Mouse (Mus musculus): Measurements from ENCODE around the gene Map1lc3a. TPM values are rescaled to one million over a fixed set of nuclear protein-coding genes. Genes with fewer than 3 reads are reported as not detected.
A peak's percentile ranks its signal among the peaks of the same experiment; 100 is the strongest.

The Map1lc3a gene
- 0.37 and 1.2 TPM in 2 replicates for total RNA-seq (2017)

DNA sequence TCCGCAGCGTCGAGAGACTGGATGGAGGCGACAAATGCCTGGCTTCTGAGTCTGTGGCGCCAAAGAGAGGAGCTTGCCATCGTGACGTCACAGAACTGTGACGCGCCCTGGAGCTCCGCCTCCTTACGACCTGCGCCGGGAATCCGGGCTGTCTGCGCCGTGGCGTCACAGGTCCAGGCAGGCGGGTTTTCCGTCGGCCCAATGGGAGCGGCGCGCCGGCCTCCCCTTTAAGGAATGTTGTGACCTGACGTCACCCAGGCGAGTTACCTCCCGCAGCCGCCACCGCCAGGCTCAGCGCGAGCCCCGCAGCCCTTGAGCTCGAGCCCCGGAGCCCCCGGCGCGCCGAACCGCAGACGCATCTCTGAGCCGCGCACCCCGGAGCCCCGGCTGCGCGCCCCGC, at the start of gene Map1lc3a:
Gene Map1lc3a (plus strand): TSS at position 103 of the 400 bp plus-strand sequence.
- ATAC-seq (replicated peaks; ENCODE audit: low read depth, poor library complexity, severe bottlenecking), result peak; percentile 91

- peak; percentile 72 for ATAC-seq (replicated peaks; ENCODE audit: low read depth, poor library complexity, severe bottlenecking)
Measured at GRCm38 (mm10) chr2:155235746-155236361, 40.2 kb upstream of the Map1lc3a start.

- peak; percentile 98 for ATAC-seq (replicated peaks; ENCODE audit: low read depth, poor library complexity, severe bottlenecking)
Measured at GRCm38 (mm10) chr2:155236362-155236992, 39.6 kb upstream of the Map1lc3a start, which contains the start of gene Dynlrb1. Dynlrb1 (plus strand) TSS chr2:155236533.

- ATAC-seq (replicated peaks; ENCODE audit: low read depth, poor library complexity, severe bottlenecking), result no peak
Measured at GRCm38 (mm10) chr2:155237276-155237675, 38.8 kb upstream of the Map1lc3a start.

GRCm38 (mm10) chr2:155240915-155241314, 35.2 kb upstream of the Map1lc3a start:
- no peak for ATAC-seq (replicated peaks; ENCODE audit: low read depth, poor library complexity, severe bottlenecking)

DNA sequence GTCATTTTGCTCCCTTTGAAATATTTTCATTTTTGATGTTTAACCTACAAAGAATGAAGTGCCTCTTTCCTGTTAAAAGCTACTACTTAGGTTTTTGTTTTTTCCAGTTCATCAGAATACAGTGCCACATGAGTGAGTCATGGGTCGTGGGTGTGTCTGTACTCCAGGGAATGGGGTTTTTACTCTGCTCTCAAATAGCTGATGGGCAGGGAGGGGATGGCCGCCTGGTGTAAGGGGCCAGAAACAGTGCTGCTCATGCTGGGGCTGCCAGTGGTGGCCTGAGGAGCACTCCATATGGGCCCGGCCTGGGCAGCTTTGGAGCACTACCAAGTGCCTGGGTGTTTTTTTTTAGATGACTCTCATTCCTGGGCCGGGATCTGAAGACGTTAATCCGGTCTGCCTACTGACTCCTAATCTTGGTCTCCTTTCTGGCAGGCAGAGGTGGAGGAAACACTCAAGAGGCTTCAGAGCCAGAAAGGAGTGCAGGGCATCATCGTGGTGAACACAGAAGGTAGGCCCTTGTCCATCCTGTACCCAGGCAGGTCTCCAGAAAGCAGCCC, 33.7 kb upstream of the Map1lc3a start:
- ATAC-seq (replicated peaks; ENCODE audit: low read depth, poor library complexity, severe bottlenecking), result no peak

GRCm38 (mm10) chr2:155246231-155246630, 29.9 kb upstream of the Map1lc3a start:
- ATAC-seq (replicated peaks; ENCODE audit: low read depth, poor library complexity, severe bottlenecking), result no peak

GRCm38 (mm10) chr2:155248206-155248605, 27.9 kb upstream of the Map1lc3a start:
- no peak for ATAC-seq (replicated peaks; ENCODE audit: low read depth, poor library complexity, severe bottlenecking)

DNA sequence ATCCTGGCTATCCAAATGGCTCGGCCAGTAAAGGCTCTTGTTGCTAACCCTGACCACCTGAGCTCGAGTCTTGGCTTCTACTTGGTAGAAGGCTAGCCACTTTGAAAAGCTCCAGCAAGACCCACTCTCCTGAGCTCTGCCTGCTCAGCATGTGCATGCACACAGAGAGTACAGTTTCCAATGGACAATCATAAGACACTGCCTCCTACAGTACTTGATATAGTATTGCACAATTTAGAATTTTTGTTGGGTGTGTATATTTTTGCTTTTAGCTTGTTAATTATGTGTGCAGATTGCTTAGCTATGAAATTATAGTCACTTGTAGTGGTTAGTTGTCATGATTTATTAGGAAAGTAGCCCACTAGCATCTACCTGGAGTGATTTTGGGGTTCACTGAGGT, 27.4 kb upstream of the Map1lc3a start:
- ATAC-seq (replicated peaks; ENCODE audit: low read depth, poor library complexity, severe bottlenecking), result 0 out of 2 replicates have a peak, but pooled peaks have one; percentile 32

DNA sequence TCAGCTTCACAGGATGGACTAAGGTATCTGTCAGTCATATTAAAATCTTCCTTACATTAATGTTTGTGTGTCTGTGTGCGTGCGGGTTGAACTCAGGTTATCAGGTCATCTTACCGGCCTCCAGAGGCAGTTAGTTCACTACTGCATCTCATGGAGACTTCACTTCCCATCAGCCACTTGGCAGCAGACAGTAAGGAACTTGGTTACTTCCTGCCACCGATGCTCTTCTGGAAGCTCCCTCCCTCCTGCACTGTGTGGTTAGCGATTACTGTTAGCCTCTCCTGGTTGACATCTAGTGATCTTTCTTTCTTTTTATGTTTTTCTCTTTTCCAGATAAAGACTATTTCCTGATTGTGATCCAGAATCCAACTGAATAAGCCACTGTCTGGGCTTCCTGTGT, 26.5 kb upstream of the Map1lc3a start:
- ATAC-seq (replicated peaks; ENCODE audit: low read depth, poor library complexity, severe bottlenecking), result 0 out of 2 replicates have a peak, but pooled peaks have one; percentile 29

GRCm38 (mm10) chr2:155265526-155265925, 10.6 kb upstream of the Map1lc3a start:
- ATAC-seq (replicated peaks; ENCODE audit: low read depth, poor library complexity, severe bottlenecking), result no peak

DNA sequence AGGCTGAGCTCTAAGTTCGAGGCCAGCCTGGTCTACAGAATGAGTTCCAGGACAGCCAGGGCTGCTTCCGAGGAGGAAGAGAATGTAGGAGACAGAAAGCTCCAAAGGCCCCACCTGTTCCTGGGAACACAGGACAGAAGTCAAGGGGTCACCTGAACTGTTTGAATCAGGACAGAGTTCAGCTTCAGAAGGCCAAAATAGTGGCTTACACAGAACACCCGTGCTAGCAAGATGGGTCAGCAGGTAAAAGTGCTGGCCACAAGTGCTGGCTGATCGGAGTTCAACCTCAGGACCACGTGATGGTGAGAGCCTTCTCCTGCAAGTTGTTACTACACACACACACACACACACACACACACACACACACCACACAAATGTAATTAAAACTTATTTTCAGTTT, 9.2 kb upstream of the Map1lc3a start:
- no peak for ATAC-seq (replicated peaks; ENCODE audit: low read depth, poor library complexity, severe bottlenecking)

- ATAC-seq (replicated peaks; ENCODE audit: low read depth, poor library complexity, severe bottlenecking), result peak; percentile 51
Measured at GRCm38 (mm10) chr2:155271957-155272356, 4.1 kb upstream of the Map1lc3a start.

- no peak for ATAC-seq (replicated peaks; ENCODE audit: low read depth, poor library complexity, severe bottlenecking)
Measured at GRCm38 (mm10) chr2:155272396-155273170, 3.5 kb upstream of the Map1lc3a start.

DNA sequence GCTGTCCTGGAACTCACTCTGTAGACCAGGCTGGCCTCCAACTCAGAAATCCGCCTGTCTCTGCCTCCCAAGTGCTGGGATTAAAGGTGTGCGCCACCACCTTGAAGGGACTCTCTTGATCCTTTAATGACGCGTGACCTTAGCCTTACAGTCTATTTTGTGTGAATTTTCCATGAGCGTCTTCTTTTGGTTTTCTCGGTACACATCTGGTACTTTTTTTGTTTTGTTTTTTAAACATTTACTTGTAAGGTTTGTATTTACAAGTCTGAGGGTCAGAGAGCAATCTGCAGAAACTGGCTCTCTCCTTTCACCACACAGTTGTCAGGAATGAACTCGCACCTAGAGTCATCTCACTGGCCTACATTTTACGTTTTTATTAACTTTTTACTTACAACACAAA, 2.5 kb upstream of the Map1lc3a start:
- no peak for ATAC-seq (replicated peaks; ENCODE audit: low read depth, poor library complexity, severe bottlenecking)

GRCm38 (mm10) chr2:155276621-155277175, 601 bp downstream of the Map1lc3a start:
- peak; percentile 50 for ATAC-seq (replicated peaks; ENCODE audit: low read depth, poor library complexity, severe bottlenecking)

- no peak for ATAC-seq (replicated peaks; ENCODE audit: low read depth, poor library complexity, severe bottlenecking)
Measured at GRCm38 (mm10) chr2:155277721-155278120, 1.6 kb downstream of the Map1lc3a start.

DNA sequence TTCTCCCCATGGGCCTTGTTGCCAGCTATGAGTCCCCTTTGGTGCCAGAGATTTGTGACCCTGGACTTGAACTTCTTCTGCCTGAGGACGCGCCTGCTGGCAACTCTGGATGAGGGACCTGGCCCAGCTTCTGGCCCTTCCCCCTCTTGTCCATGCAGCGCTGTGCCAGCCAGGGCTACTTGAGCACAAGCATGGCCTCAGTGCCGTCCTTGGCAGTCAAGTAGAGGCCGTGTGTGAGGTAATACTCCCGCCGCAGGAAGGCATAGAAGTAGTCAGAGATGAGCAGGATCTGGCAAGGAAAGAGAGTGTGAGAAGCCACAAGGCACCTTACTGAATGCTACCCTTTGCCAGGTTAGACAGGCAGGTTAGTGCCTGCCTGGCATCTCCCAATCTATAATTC, 2.3 kb downstream of the Map1lc3a start:
- ATAC-seq (replicated peaks; ENCODE audit: low read depth, poor library complexity, severe bottlenecking), result no peak

- ATAC-seq (replicated peaks; ENCODE audit: low read depth, poor library complexity, severe bottlenecking), result no peak
Measured at GRCm38 (mm10) chr2:155279163-155279562, 3.1 kb downstream of the Map1lc3a start.

DNA sequence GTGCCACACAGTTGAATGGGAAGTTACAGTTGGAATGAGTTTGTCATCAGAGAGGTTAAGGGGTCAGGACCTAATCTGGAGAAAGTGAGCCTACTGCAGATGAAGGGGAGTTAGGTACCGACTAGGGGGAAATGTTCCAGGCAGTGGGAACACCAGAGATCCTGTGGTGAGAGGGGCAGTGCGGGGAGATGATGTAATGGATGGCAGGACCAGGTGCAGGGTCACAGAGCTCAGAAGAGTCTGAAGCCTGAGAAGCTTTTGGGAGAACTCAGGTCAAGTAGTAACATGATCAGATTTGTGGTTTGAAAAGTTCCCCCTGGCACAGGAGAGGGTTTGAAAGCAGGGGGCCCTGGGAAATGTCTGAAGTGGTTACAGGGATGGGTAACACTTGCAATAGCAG, 4.0 kb downstream of the Map1lc3a start:
- no peak for ATAC-seq (replicated peaks; ENCODE audit: low read depth, poor library complexity, severe bottlenecking)

Data from common myeloid progenitor, adult 5-6 weeks (primary cell).